Mouse (Mus musculus): Measurements from ENCODE around the gene Megf8.
A peak's percentile ranks its signal among the peaks of the same experiment; 100 is the strongest.

Gene Megf8

GRCm38 (mm10) chr7:25316532-25317445, at the start of gene Megf8:
Megf8 (plus strand) TSS chr7:25317164.
- DNase-seq: peak; percentile 94

GRCm38 (mm10) chr7:25267301-25267750, 49.6 kb upstream of the Megf8 start, which contains the start of gene Cic:
Cic (plus strand) TSS chr7:25267704.
- DNase-seq: peak; percentile 99

GRCm38 (mm10) chr7:25267751-25268463, 49.1 kb upstream of the Megf8 start:
- DNase-seq: peak; percentile 100

- DNase-seq: no peak
Observed at GRCm38 (mm10) chr7:25268588-25268987, 48.4 kb upstream of the Megf8 start.

GRCm38 (mm10) chr7:25269029-25269428, 47.9 kb upstream of the Megf8 start:
- peak; percentile 32 for DNase-seq

- DNase-seq: peak; percentile 27
Observed at GRCm38 (mm10) chr7:25269545-25270271, 47.3 kb upstream of the Megf8 start.

GRCm38 (mm10) chr7:25270652-25271633, 46.0 kb upstream of the Megf8 start:
- peak; percentile 37 for DNase-seq

GRCm38 (mm10) chr7:25271651-25272444, 45.1 kb upstream of the Megf8 start:
- DNase-seq: peak; percentile 25

GRCm38 (mm10) chr7:25272445-25273258, 44.3 kb upstream of the Megf8 start:
- DNase-seq: peak; percentile 41

- no peak for DNase-seq
Observed at GRCm38 (mm10) chr7:25273259-25274241, 43.4 kb upstream of the Megf8 start.

- no peak for DNase-seq
Observed at GRCm38 (mm10) chr7:25274571-25274970, 42.4 kb upstream of the Megf8 start.

- no peak for DNase-seq
Observed at GRCm38 (mm10) chr7:25274996-25275395, 42.0 kb upstream of the Megf8 start.

GRCm38 (mm10) chr7:25275555-25276298, 41.2 kb upstream of the Megf8 start:
- DNase-seq: no peak

- peak; percentile 31 for DNase-seq
Observed at GRCm38 (mm10) chr7:25277405-25277804, 39.6 kb upstream of the Megf8 start.

- no peak for DNase-seq
Observed at GRCm38 (mm10) chr7:25277998-25278340, 39.0 kb upstream of the Megf8 start.

GRCm38 (mm10) chr7:25278341-25279075, 38.5 kb upstream of the Megf8 start:
- peak; percentile 86 for DNase-seq

Measured in cerebellum, adult 11 months (tissue).